Mouse (Mus musculus) inflammation-experienced regulatory T-cells, adult 16 weeks (primary cell): ENCODE data around the gene Vmn2r120. TPM values are rescaled to one million over a fixed set of nuclear protein-coding genes. Genes with fewer than 3 reads are reported as not detected.

Source experiments
- polyA plus RNA-seq: library from polyadenylated mRNA; unstranded; fragments of 100-300 nt; shearing (Covaris generic); gene quantifications from one replicate; pipeline ENCODE4 v1.2.1, GENCODE M21; 2017

The Vmn2r120 gene
- not detected for polyA plus RNA-seq

DNA sequence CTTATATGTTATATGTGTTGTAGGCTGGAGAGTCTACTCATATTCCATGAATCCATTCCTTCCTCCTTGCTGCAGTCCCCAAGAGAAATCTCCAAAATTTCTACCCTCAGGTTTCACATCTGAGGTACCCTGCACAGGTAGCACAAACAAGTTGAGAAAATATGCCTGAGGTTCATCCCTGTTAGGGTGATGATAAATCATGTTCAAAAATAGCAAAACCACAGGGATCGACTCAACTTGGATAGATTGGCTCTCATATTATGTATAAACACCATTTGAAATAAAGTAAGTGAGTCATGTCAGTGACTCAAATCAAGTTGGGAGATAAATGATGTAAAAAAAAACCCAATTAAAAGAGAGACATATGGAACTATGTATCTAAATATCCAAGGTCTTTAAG, at the start of gene Vmn2r120:
TSS of gene Vmn2r120 (minus strand) at position 101 of the 400 bp plus-strand sequence.

Other genes with a start within 250 kb of the Vmn2r120 start
- 5.2 TPM for gene Adgre1, start 186.8 kb downstream of the Vmn2r120 start, polyA plus RNA-seq
- not detected for gene Gm21834, start 196.7 kb upstream of the Vmn2r120 start, polyA plus RNA-seq
- gene Cntnap5c, start 224.1 kb upstream of the Vmn2r120 start, polyA plus RNA-seq = not detected